Mouse (Mus musculus) testis, postnatal 14 days (tissue): ENCODE data around the gene Mrpl1.

ENCODE experiments used
- DNase-seq: peaks from one replicate; pipeline ENCODE4 v3.0.0; 2021; ENCODE audit warnings: low spot score

Mrpl1 gene

GRCm38 (mm10) chr5:96209459-96209858 is at the start of gene Mrpl1:
Gene Mrpl1 (plus strand): TSS chr5:96209493.
- DNase-seq: peak; percentile 14

- peak; percentile 66 for DNase-seq
These were observed 48.6 kb upstream of the Mrpl1 start for GRCm38 (mm10) chr5:96160467-96161262.

- no peak for DNase-seq
These were observed 48.1 kb upstream of the Mrpl1 start for GRCm38 (mm10) chr5:96161263-96161577.

GRCm38 (mm10) chr5:96161578-96162398 is 47.5 kb upstream of the Mrpl1 start:
- peak; percentile 76 for DNase-seq

- DNase-seq: peak; percentile 89
These were observed 46.6 kb upstream of the Mrpl1 start for GRCm38 (mm10) chr5:96162399-96163331.

- DNase-seq: no peak
These were observed 45.8 kb upstream of the Mrpl1 start for GRCm38 (mm10) chr5:96163396-96164020.

GRCm38 (mm10) chr5:96164021-96164411 is 45.3 kb upstream of the Mrpl1 start, which contains the start of gene Cnot6l:
Gene Cnot6l (minus strand): TSS chr5:96164171.
- no peak for DNase-seq

GRCm38 (mm10) chr5:96166761-96167160 is 42.5 kb upstream of the Mrpl1 start:
- DNase-seq: no peak

GRCm38 (mm10) chr5:96170443-96170842 is 38.9 kb upstream of the Mrpl1 start:
- no peak for DNase-seq

- DNase-seq: no peak
These were observed 37.5 kb upstream of the Mrpl1 start for GRCm38 (mm10) chr5:96171765-96172164.

- no peak for DNase-seq
These were observed 33.2 kb upstream of the Mrpl1 start for GRCm38 (mm10) chr5:96176121-96176520.

- no peak for DNase-seq
These were observed 32.4 kb upstream of the Mrpl1 start for GRCm38 (mm10) chr5:96176879-96177358.

- no peak for DNase-seq
These were observed 26.1 kb upstream of the Mrpl1 start for GRCm38 (mm10) chr5:96183211-96183610.

GRCm38 (mm10) chr5:96183987-96184386 is 25.3 kb upstream of the Mrpl1 start:
- DNase-seq: no peak

GRCm38 (mm10) chr5:96189761-96190160 is 19.5 kb upstream of the Mrpl1 start:
- no peak for DNase-seq

GRCm38 (mm10) chr5:96191251-96191650 is 18.0 kb upstream of the Mrpl1 start:
- no peak for DNase-seq

GRCm38 (mm10) chr5:96196547-96197052 is 12.7 kb upstream of the Mrpl1 start:
- no peak for DNase-seq

- DNase-seq: no peak
These were observed 11.0 kb upstream of the Mrpl1 start for GRCm38 (mm10) chr5:96198271-96198670.

- no peak for DNase-seq
These were observed 9.0 kb upstream of the Mrpl1 start for GRCm38 (mm10) chr5:96200269-96200668.

- DNase-seq: no peak
These were observed 7.7 kb upstream of the Mrpl1 start for GRCm38 (mm10) chr5:96201462-96202154.

GRCm38 (mm10) chr5:96206897-96207296 is 2.4 kb upstream of the Mrpl1 start:
- DNase-seq: no peak
